Comparison of ENCODE assay signal across 9 mouse cellular contexts in the genomic region with DNA sequence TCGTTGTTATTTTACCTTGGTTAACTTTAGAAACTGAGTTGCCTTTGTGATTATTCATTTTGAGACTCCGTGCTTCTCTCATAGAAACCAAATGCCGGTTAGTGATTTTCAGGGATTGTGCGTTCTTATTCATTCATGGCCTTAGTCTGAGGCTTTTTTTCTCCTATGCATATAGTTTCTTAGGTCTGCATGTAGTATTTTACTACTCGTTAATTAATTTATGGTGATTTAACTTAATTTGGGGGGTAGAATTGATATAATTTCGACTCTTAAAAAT. TPM values are rescaled to one million over a fixed set of nuclear protein-coding genes. Genes with fewer than 3 reads are reported as not detected.
DNase-seq lines count a peak whose midpoint lies in the region; ATAC-seq and TF ChIP-seq lines count a peak whose summit lies in the region.
"Had no signal": no experiment of that assay in that cellular context is flagged by ENCODE, and none has a peak within 500 bp of the region (broad histone marks: within the 10 kb centered on the region; RNA-seq: fewer than 3 reads in every experiment).

No protein-coding gene starts in this region.

- H3K27ac ChIP-seq in heart, embryonic 10.5 days = peak overlapping the region; percentile 99
- H3K27ac ChIP-seq in MEL (ENCODE audit: control insufficient read depth, low read depth, low read length) = no peak overlapping the region
- peak overlapping the region; percentile 99 for H3K27ac ChIP-seq in heart, postnatal 0 days (ENCODE audit: low read depth)
- H3K27ac ChIP-seq in liver, postnatal 0 days (ENCODE audit: low read depth) = no peak overlapping the region

- peak overlapping the region; percentile 80 for H3K4me2 ChIP-seq in heart, postnatal 0 days (ENCODE audit: low read depth, low read length)
- H3K4me2 ChIP-seq in liver, postnatal 0 days (ENCODE audit: low read depth, low read length) = peak overlapping the region; percentile 96

- peaks cover 4% of the 10 kb centered on the region; the same call in 1 of the 2 replicates for H3K79me2 ChIP-seq in MEL (ENCODE audit: control insufficient read depth, insufficient read depth, low read length, poor library complexity)

- H3K36me3 ChIP-seq in heart, embryonic 10.5 days = no peaks in the 10 kb centered on the region
- peaks cover 0 to 8% of the 10 kb centered on the region in 2 experiments; a peak in 2 of 4 replicates for H3K36me3 ChIP-seq in MEL (ENCODE audit: control insufficient read depth in 1 of 2, insufficient read depth in 2 of 2, low read length in 2 of 2)
- no peaks in the 10 kb centered on the region for H3K36me3 ChIP-seq in heart, postnatal 0 days (replicated peaks; ENCODE audit: control insufficient read depth, insufficient read depth, low read length)
- H3K36me3 ChIP-seq in liver, postnatal 0 days (replicated peaks; ENCODE audit: insufficient read depth, low read length) = no peaks in the 10 kb centered on the region

- peak overlapping the region; percentile 79 for H3K4me3 ChIP-seq in heart, embryonic 10.5 days
- peak overlapping the region; percentile 84 to 85 for H3K4me3 ChIP-seq in MEL (ENCODE audit: control insufficient read depth in 1 of 2, insufficient read depth in 1 of 2, low read depth in 2 of 2, low read length in 2 of 2)
- peak overlapping the region; percentile 88 for H3K4me3 ChIP-seq in heart, postnatal 0 days (ENCODE audit: low read depth, low read length)
- H3K4me3 ChIP-seq in liver, postnatal 0 days (ENCODE audit: low read depth, low read length) = peak overlapping the region; percentile 73

- no peak for ATAC-seq in heart, postnatal 0 days (ENCODE audit: insufficient read depth, low read depth)
- no peak for ATAC-seq in liver, postnatal 0 days

- intact Hi-C loops in heart, postnatal 36 days (cut with DNase I) = no loop called here

- no peak for DNase-seq in heart, embryonic 10.5 days (ENCODE audit: low spot score)
- no peak for DNase-seq in heart, postnatal 36 days
- DNase-seq in MEL (ENCODE audit: low read depth, low spot score) = no peak
- no peak for DNase-seq in heart, postnatal 0 days (ENCODE audit: low spot score)
- no peak for DNase-seq in liver, postnatal 0 days
- DNase-seq in urinary bladder, postnatal 10 days (ENCODE audit: low spot score) = no peak
- no peak for DNase-seq in right cerebral cortex, adult 2 months (ENCODE audit: low spot score in 2 of 2)
- DNase-seq in left cerebral cortex, adult 9 months (ENCODE audit: low spot score in 2 of 2) = no peak

- TF ChIP-seq RAD21 in MEL (IDR thresholded peaks at IDR 0.05; ENCODE audit: low read depth, low read length) = no peak

- H3K9me3 ChIP-seq in heart, embryonic 10.5 days = no peaks in the 10 kb centered on the region
- H3K9me3 ChIP-seq in MEL (replicated peaks; ENCODE audit: insufficient read depth, low read length) = no peaks in the 10 kb centered on the region
- no peaks in the 10 kb centered on the region for H3K9me3 ChIP-seq in heart, postnatal 0 days (replicated peaks; ENCODE audit: control insufficient read depth, low read length)
- no peaks in the 10 kb centered on the region for H3K9me3 ChIP-seq in liver, postnatal 0 days (ENCODE audit: low read length)

- no peak for TF ChIP-seq EP300 in MEL (IDR thresholded peaks at IDR 0.05; ENCODE audit: low read depth in 1 of 2, low read length in 2 of 2)
- no peak for TF ChIP-seq EP300 in heart, postnatal 0 days (IDR thresholded peaks at IDR 0.05; ENCODE audit: low read depth)
- TF ChIP-seq EP300 in liver, postnatal 0 days (IDR thresholded peaks at IDR 0.05; ENCODE audit: low read depth) = no peak

- WGBS in heart, embryonic 10.5 days = 10% methylated on average over 6 of the region's 6 CpGs
- 7% methylated on average over 6 of the region's 6 CpGs for WGBS in heart, postnatal 0 days
- WGBS in liver, postnatal 0 days (ENCODE audit: insufficient replicate concordance) = 19% methylated on average over 6 of the region's 6 CpGs

- peaks cover 16% of the 10 kb centered on the region; the same call in 1 of the 2 replicates for H3K4me1 ChIP-seq in heart, embryonic 10.5 days
- H3K4me1 ChIP-seq in MEL (ENCODE audit: control insufficient read depth in 1 of 2, insufficient read depth in 2 of 2, low read length in 2 of 2) = peaks cover 4% of the 10 kb centered on the region in 2 experiments; a peak in 3 of 4 replicates
- 0 out of 2 replicates have a peak, but pooled peaks cover 6% of the 10 kb centered on the region for H3K4me1 ChIP-seq in heart, postnatal 0 days (ENCODE audit: control insufficient read depth, insufficient read depth)
- H3K4me1 ChIP-seq in liver, postnatal 0 days (ENCODE audit: insufficient read depth) = peaks cover 6% of the 10 kb centered on the region; the same call in 1 of the 2 replicates

- peak overlapping the region; percentile 84 for H3K9ac ChIP-seq in MEL (ENCODE audit: control insufficient read depth, low read depth, low read length, poor library complexity, severe bottlenecking)
- peak overlapping the region; percentile 95 for H3K9ac ChIP-seq in heart, postnatal 0 days (replicated peaks; ENCODE audit: low read depth, low read length)
- no peak overlapping the region for H3K9ac ChIP-seq in liver, postnatal 0 days (replicated peaks)

- no peak for TF ChIP-seq POLR2A in MEL (IDR thresholded peaks at IDR 0.05; ENCODE audit: control insufficient read depth in 1 of 2, insufficient read depth in 1 of 2, low read depth in 1 of 2, low read length in 2 of 2, poor library complexity in 1 of 2)

- no peaks in the 10 kb centered on the region for H3K27me3 ChIP-seq in heart, embryonic 10.5 days (ENCODE audit: insufficient read depth, poor library complexity, severe bottlenecking)
- no peaks in the 10 kb centered on the region for H3K27me3 ChIP-seq in MEL (ENCODE audit: control insufficient read depth in 1 of 2, insufficient read depth in 2 of 2, low read length in 2 of 2)
- no peaks in the 10 kb centered on the region for H3K27me3 ChIP-seq in heart, postnatal 0 days (ENCODE audit: control insufficient read depth, insufficient read depth, low read length)
- peaks cover 16% of the 10 kb centered on the region; the same call in 1 of the 2 replicates for H3K27me3 ChIP-seq in liver, postnatal 0 days (ENCODE audit: insufficient read depth, low read length)

- TF ChIP-seq CTCF in MEL (IDR thresholded peaks at IDR 0.05 in 2 of 3, conservative IDR thresholded peaks at IDR 0.05 in 1 of 3; ENCODE audit: control insufficient read depth in 1 of 3, insufficient read depth in 1 of 3, low read depth in 2 of 3, low read length in 3 of 3, poor library complexity in 1 of 3, severe bottlenecking in 1 of 3) = no peak
- no peak for TF ChIP-seq CTCF in heart, postnatal 0 days (IDR thresholded peaks at IDR 0.05; ENCODE audit: low read depth)
- TF ChIP-seq CTCF in liver, postnatal 0 days (IDR thresholded peaks at IDR 0.05; ENCODE audit: low read depth) = no peak

TF ChIP-seq in MEL, 35 proteins besides CTCF, POLR2A, EP300 and RAD21:
- no peak for TF ChIP-seq GABPA (IDR thresholded peaks at IDR 0.05; ENCODE audit: low read depth, low read length)
- no peak for TF ChIP-seq KAT2A (conservative IDR thresholded peaks at IDR 0.05; ENCODE audit: low read depth, low read length)
- no peak for TF ChIP-seq TAL1 (IDR thresholded peaks at IDR 0.05; ENCODE audit: low read length)
- no peak for TF ChIP-seq MYC (IDR thresholded peaks at IDR 0.05; ENCODE audit: low read depth, low read length)
- TF ChIP-seq ELF1 (IDR thresholded peaks at IDR 0.05; ENCODE audit: low read depth, low read length) = no peak
- no peak for TF ChIP-seq ZKSCAN1 (IDR thresholded peaks at IDR 0.05; ENCODE audit: low read depth, low read length)
- no peak for TF ChIP-seq UBTF (IDR thresholded peaks at IDR 0.05; ENCODE audit: borderline replicate concordance, insufficient read depth, low read depth, low read length)
TF ChIP-seq in MEL: peak in this region for 0.

RNA-seq across cellular contexts. Expression of a gene that starts 1.4 kb away (rescaled TPM):
- 17.2 and 22.7 TPM in 2 replicates for polyA plus RNA-seq in heart, embryonic 10.5 days (2016; fragmentation: Nextera tagmentation; extraction: Ambion mirVana)
- total RNA-seq in heart, postnatal 36 days (2021) = 10 to 100 TPM in 1 of 2 experiments, 1 to 10 TPM in 1; 9.8 to 10.6 TPM
- total RNA-seq in MEL (2012; rRNA removed) = 1.1 and 2.5 TPM in 2 replicates
- polyA plus RNA-seq in MEL (2012; ENCODE audit: insufficient read depth in 1 of 2, insufficient read length in 2 of 2, low read depth in 1 of 2, low replicate concordance in 2 of 2, missing spikeins in 1 of 2) = 1 to 10 TPM in 1 of 2 experiments, not detected in 1; 2.1 TPM
- 7.7 and 8.5 TPM in 2 replicates for total RNA-seq in heart, postnatal 0 days (2014; rRNA removed; ENCODE audit: low replicate concordance)
- polyA plus RNA-seq in heart, postnatal 0 days (2015; fragmentation: Nextera tagmentation; extraction: Ambion mirVana) = 8.0 and 10.3 TPM in 2 replicates
- polyA plus RNA-seq in liver, postnatal 0 days (2015; fragmentation: Nextera tagmentation; extraction: Ambion mirVana) = 0.30 and 0.46 TPM in 2 replicates

RNA-seq across cellular contexts. Expression of a gene that starts 49.6 kb away (rescaled TPM):
- polyA plus RNA-seq in heart, embryonic 10.5 days (2016; fragmentation: Nextera tagmentation; extraction: Ambion mirVana) = not detected in 2 replicates
- total RNA-seq in heart, postnatal 36 days (2021) = not detected
- total RNA-seq in MEL (2012; rRNA removed) = not detected in 2 replicates
- not detected for polyA plus RNA-seq in MEL (2012; ENCODE audit: insufficient read depth in 1 of 2, insufficient read length in 2 of 2, low read depth in 1 of 2, low replicate concordance in 2 of 2, missing spikeins in 1 of 2)
- not detected in 2 replicates for total RNA-seq in heart, postnatal 0 days (2014; rRNA removed; ENCODE audit: low replicate concordance)
- polyA plus RNA-seq in heart, postnatal 0 days (2015; fragmentation: Nextera tagmentation; extraction: Ambion mirVana) = not detected in 2 replicates
- not detected in 2 replicates for polyA plus RNA-seq in liver, postnatal 0 days (2015; fragmentation: Nextera tagmentation; extraction: Ambion mirVana)

RNA-seq across cellular contexts. Expression of a gene that starts 49.6 kb away (rescaled TPM):
- not detected in 2 replicates for polyA plus RNA-seq in heart, embryonic 10.5 days (2016; fragmentation: Nextera tagmentation; extraction: Ambion mirVana)
- total RNA-seq in heart, postnatal 36 days (2021) = not detected
- not detected in 2 replicates for total RNA-seq in MEL (2012; rRNA removed)
- not detected for polyA plus RNA-seq in MEL (2012; ENCODE audit: insufficient read depth in 1 of 2, insufficient read length in 2 of 2, low read depth in 1 of 2, low replicate concordance in 2 of 2, missing spikeins in 1 of 2)
- total RNA-seq in heart, postnatal 0 days (2014; rRNA removed; ENCODE audit: low replicate concordance) = not detected in 2 replicates
- polyA plus RNA-seq in heart, postnatal 0 days (2015; fragmentation: Nextera tagmentation; extraction: Ambion mirVana) = not detected in 2 replicates
- polyA plus RNA-seq in liver, postnatal 0 days (2015; fragmentation: Nextera tagmentation; extraction: Ambion mirVana) = not detected in 2 replicates
- total RNA-seq: left cerebral cortex, postnatal 36 days had no signal

RNA-seq across cellular contexts. Expression of a gene that starts 55.4 kb away (rescaled TPM):
- 0.10 TPM in 1 of 2 replicates, not detected in the other for polyA plus RNA-seq in heart, embryonic 10.5 days (2016; fragmentation: Nextera tagmentation; extraction: Ambion mirVana)
- total RNA-seq in heart, postnatal 36 days (2021) = not detected
- 0.08 TPM in 1 of 2 replicates, not detected in the other for total RNA-seq in MEL (2012; rRNA removed)
- under 1 TPM in 1 of 2 experiments, not detected in 1; 0.03 TPM for polyA plus RNA-seq in MEL (2012; ENCODE audit: insufficient read depth in 1 of 2, insufficient read length in 2 of 2, low read depth in 1 of 2, low replicate concordance in 2 of 2, missing spikeins in 1 of 2)
- 1.8 TPM in 1 of 2 replicates, not detected in the other for total RNA-seq in heart, postnatal 0 days (2014; rRNA removed; ENCODE audit: low replicate concordance)
- 2.8 TPM in 1 of 2 replicates, not detected in the other for polyA plus RNA-seq in heart, postnatal 0 days (2015; fragmentation: Nextera tagmentation; extraction: Ambion mirVana)
- 0.08 TPM in 1 of 2 replicates, not detected in the other for polyA plus RNA-seq in liver, postnatal 0 days (2015; fragmentation: Nextera tagmentation; extraction: Ambion mirVana)

Comparison
In these comparisons a context has a peak if more than half of its experiments do, and no peak if none do; other contexts are left out.
1. H3K27ac ChIP-seq: peak in heart, embryonic 10.5 days (single experiment) and heart, postnatal 0 days (single experiment); none in MEL (single experiment) and liver, postnatal 0 days (single experiment).
2. Peak in every context shown above with its lines, with median percentiles within 50 percentile points of each other: H3K4me3 ChIP-seq.